Comparison of ENCODE assay signal across 8 mouse cellular contexts in genomic region chr5:122372192-122372769, GRCm38 (mm10). TPM values are rescaled to one million over a fixed set of nuclear protein-coding genes. Genes with fewer than 3 reads are reported as not detected.
DNase-seq lines count a peak whose midpoint lies in the region; ATAC-seq lines count a peak whose summit lies in the region.

Gene Fam216a, minus strand, starts transcription at chr5:122372364.

- peak within 1 kb of the TSS; percentile 70 for H3K4me3 ChIP-seq in hindbrain, embryonic 11.5 days (ENCODE audit: low read depth, low read length)

- H3K27ac ChIP-seq in hindbrain, embryonic 11.5 days (ENCODE audit: low read depth, low read length) = peak within 1 kb of the TSS; percentile 95

- H3K36me3 ChIP-seq in hindbrain, embryonic 11.5 days (ENCODE audit: control insufficient read depth, insufficient read depth, low read length) = peaks cover 6% of the 10 kb centered on the region; the same call in 1 of the 2 replicates

- DNase-seq in Muller cell, postnatal 12 days (ENCODE audit: inconsistent ontology term) = peak; percentile 98
- peak; percentile 99 for DNase-seq in cerebellum, adult 9-11 months
- peak; percentile 98 to 100 for DNase-seq in frontal cortex, adult 2 months (ENCODE audit: extremely low spot score in 1 of 2, low spot score in 1 of 2)
- DNase-seq in hindbrain, embryonic 11.5 days (ENCODE audit: low spot score) = peak; percentile 100
- DNase-seq in layer of hippocampus, postnatal 10 days (ENCODE audit: low spot score in 2 of 2) = peak; percentile 100
- DNase-seq in lung, postnatal 10 days = peak; percentile 100
- peak; percentile 99 for DNase-seq in ovary, postnatal 36 days (ENCODE audit: low spot score)
- peak; percentile 100 for DNase-seq in thymus, postnatal 25 days

- H3K4me1 ChIP-seq in hindbrain, embryonic 11.5 days (replicated peaks; ENCODE audit: control insufficient read depth, insufficient read depth, low read length) = no peaks in the 10 kb centered on the region; the same call in 1 of the 2 replicates

- under 1% methylated on average over 53 of the region's 53 CpGs for WGBS in hindbrain, embryonic 11.5 days

- H3K27me3 ChIP-seq in hindbrain, embryonic 11.5 days (ENCODE audit: control insufficient read depth, insufficient read depth, low read length) = no peaks in the 10 kb centered on the region

- peak; percentile 93 for ATAC-seq in hindbrain, embryonic 11.5 days (ENCODE audit: low FRiP score)

- peak within 1 kb of the TSS; percentile 68 for H3K9ac ChIP-seq in hindbrain, embryonic 11.5 days (ENCODE audit: low read depth, low read length)

- H3K4me2 ChIP-seq in hindbrain, embryonic 11.5 days (replicated peaks; ENCODE audit: low read depth, low read length) = peak within 1 kb of the TSS; percentile 56

- no peaks in the 10 kb centered on the region for H3K9me3 ChIP-seq in hindbrain, embryonic 11.5 days (ENCODE audit: control insufficient read depth, low read length)

RNA-seq across cellular contexts. Expression of gene Fam216a, which starts in this region (rescaled TPM):
- polyA plus RNA-seq in frontal cortex, adult 2 months (2012; rRNA removed) = 102 TPM in 2 replicates
- polyA plus RNA-seq in hindbrain, embryonic 11.5 days (2014; fragmentation: Nextera tagmentation; extraction: Ambion mirVana) = 119 and 123 TPM in 2 replicates
- 10 to 100 TPM; 77.7 to 81.3 TPM for total RNA-seq in layer of hippocampus, postnatal 10 days (2021)

Comparison
In these comparisons a context has a peak if more than half of its experiments do, and no peak if none do; other contexts are left out.
1. Peak in every context shown above with its lines: DNase-seq, ATAC-seq, H3K4me3 ChIP-seq and H3K27ac ChIP-seq.